Mouse (Mus musculus): ENCODE data around the gene Tes3-ps. TPM values are rescaled to one million over a fixed set of nuclear protein-coding genes. Genes with fewer than 3 reads are reported as not detected.

The Tes3-ps gene
- polyA plus RNA-seq, 1 experiment = not detected

- no peaks in the 10 kb centered on the region for H3K36me3 ChIP-seq (ENCODE audit: control insufficient read depth, insufficient read depth, low read length)
- no peak for DNase-seq
- no peaks in the 10 kb centered on the region for H3K4me1 ChIP-seq (replicated peaks; ENCODE audit: control insufficient read depth, insufficient read depth, low read length)
- TF ChIP-seq POLR2A (IDR thresholded peaks at IDR 0.05; ENCODE audit: control insufficient read depth, extremely low read depth, insufficient read depth, low read length, poor library complexity) = no peak
- no peak for TF ChIP-seq CTCF (IDR thresholded peaks at IDR 0.05; ENCODE audit: borderline replicate concordance, control insufficient read depth, extremely low read depth, insufficient read depth, low read length, poor library complexity)
- no peaks in the 10 kb centered on the region for H3K27me3 ChIP-seq (ENCODE audit: control insufficient read depth, insufficient read depth, low read length)
- H3K4me3 ChIP-seq (ENCODE audit: control insufficient read depth, insufficient read depth, low read length) = no peak overlapping the region
- 95% methylated on average over 5 of the region's 5 CpGs for WGBS
- no peak overlapping the region for H3K27ac ChIP-seq (ENCODE audit: control insufficient read depth, insufficient read depth, low read length)
These were observed 12.6 kb upstream of the Tes3-ps start for GRCm38 (mm10) chr13:49480551-49480950.

- no peaks in the 10 kb centered on the region for H3K4me1 ChIP-seq (replicated peaks; ENCODE audit: control insufficient read depth, insufficient read depth, low read length)
- no peaks in the 10 kb centered on the region for H3K36me3 ChIP-seq (ENCODE audit: control insufficient read depth, insufficient read depth, low read length)
- TF ChIP-seq POLR2A (IDR thresholded peaks at IDR 0.05; ENCODE audit: control insufficient read depth, extremely low read depth, insufficient read depth, low read length, poor library complexity) (no peak), CTCF (IDR thresholded peaks at IDR 0.05; ENCODE audit: borderline replicate concordance, control insufficient read depth, extremely low read depth, insufficient read depth, low read length, poor library complexity) (no peak)
- no peak for DNase-seq
- H3K27me3 ChIP-seq (ENCODE audit: control insufficient read depth, insufficient read depth, low read length) = no peaks in the 10 kb centered on the region
- no peak overlapping the region for H3K27ac ChIP-seq (ENCODE audit: control insufficient read depth, insufficient read depth, low read length)
- 98% methylated on average over 5 of the region's 5 CpGs for WGBS
- no peak overlapping the region for H3K4me3 ChIP-seq (ENCODE audit: control insufficient read depth, insufficient read depth, low read length)
These were observed 7.7 kb upstream of the Tes3-ps start for GRCm38 (mm10) chr13:49485388-49485787.

GRCm38 (mm10) chr13:49504510-49504909 lies 11.4 kb downstream of the Tes3-ps start, which contains the start of gene Ecm2:
Gene Ecm2, plus strand, starts transcription at chr13:49504810.
- H3K27me3 ChIP-seq (ENCODE audit: control insufficient read depth, insufficient read depth, low read length) = no peaks in the 10 kb centered on the region
- DNase-seq = no peak
- no peak for TF ChIP-seq CTCF (IDR thresholded peaks at IDR 0.05; ENCODE audit: borderline replicate concordance, control insufficient read depth, extremely low read depth, insufficient read depth, low read length, poor library complexity)
- no peak for TF ChIP-seq POLR2A (IDR thresholded peaks at IDR 0.05; ENCODE audit: control insufficient read depth, extremely low read depth, insufficient read depth, low read length, poor library complexity)
- no peak within 1 kb of the TSS for H3K4me3 ChIP-seq (ENCODE audit: control insufficient read depth, insufficient read depth, low read length)
- H3K27ac ChIP-seq (ENCODE audit: control insufficient read depth, insufficient read depth, low read length) = no peak within 1 kb of the TSS
- 56% methylated on average over 4 of the region's 4 CpGs for WGBS
- H3K4me1 ChIP-seq (replicated peaks; ENCODE audit: control insufficient read depth, insufficient read depth, low read length) = no peaks in the 10 kb centered on the region
- H3K36me3 ChIP-seq (ENCODE audit: control insufficient read depth, insufficient read depth, low read length) = no peaks in the 10 kb centered on the region

GRCm38 (mm10) chr13:49505776-49506175 lies 12.7 kb downstream of the Tes3-ps start:
- WGBS = over 99% methylated on average over 4 of the region's 4 CpGs
- no peak for TF ChIP-seq CTCF (IDR thresholded peaks at IDR 0.05; ENCODE audit: borderline replicate concordance, control insufficient read depth, extremely low read depth, insufficient read depth, low read length, poor library complexity)

GRCm38 (mm10) chr13:49507176-49507575 lies 14.1 kb downstream of the Tes3-ps start:
- Histone ChIP-seq H3K36me3 (ENCODE audit: control insufficient read depth, insufficient read depth, low read length) (no peaks in the 10 kb centered on the region), H3K27me3 (ENCODE audit: control insufficient read depth, insufficient read depth, low read length) (no peaks in the 10 kb centered on the region), H3K27ac (ENCODE audit: control insufficient read depth, insufficient read depth, low read length) (no peak overlapping the region), H3K4me1 (replicated peaks; ENCODE audit: control insufficient read depth, insufficient read depth, low read length) (no peaks in the 10 kb centered on the region), H3K4me3 (ENCODE audit: control insufficient read depth, insufficient read depth, low read length) (no peak overlapping the region)
- DNase-seq = no peak
- TF ChIP-seq POLR2A (IDR thresholded peaks at IDR 0.05; ENCODE audit: control insufficient read depth, extremely low read depth, insufficient read depth, low read length, poor library complexity) = no peak
- TF ChIP-seq CTCF (IDR thresholded peaks at IDR 0.05; ENCODE audit: borderline replicate concordance, control insufficient read depth, extremely low read depth, insufficient read depth, low read length, poor library complexity) = no peak
- 95% methylated on average over 3 of the region's 3 CpGs for WGBS

More at GRCm38 (mm10) chr13:49505776-49506175, 12.7 kb downstream of the Tes3-ps start:
- Histone ChIP-seq H3K36me3 (ENCODE audit: control insufficient read depth, insufficient read depth, low read length) (no peaks in the 10 kb centered on the region), H3K4me1 (replicated peaks; ENCODE audit: control insufficient read depth, insufficient read depth, low read length) (no peaks in the 10 kb centered on the region), H3K27me3 (ENCODE audit: control insufficient read depth, insufficient read depth, low read length) (no peaks in the 10 kb centered on the region), H3K4me3 (ENCODE audit: control insufficient read depth, insufficient read depth, low read length) (no peak overlapping the region), H3K27ac (ENCODE audit: control insufficient read depth, insufficient read depth, low read length) (no peak overlapping the region)
- DNase-seq = no peak

- H3K36me3 ChIP-seq (ENCODE audit: control insufficient read depth, insufficient read depth, low read length) = no peaks in the 10 kb centered on the region
- H3K4me1 ChIP-seq (replicated peaks; ENCODE audit: control insufficient read depth, insufficient read depth, low read length) = no peaks in the 10 kb centered on the region
- DNase-seq = no peak
- no peak overlapping the region for H3K27ac ChIP-seq (ENCODE audit: control insufficient read depth, insufficient read depth, low read length)
- no peak overlapping the region for H3K4me3 ChIP-seq (ENCODE audit: control insufficient read depth, insufficient read depth, low read length)
- no peak for TF ChIP-seq CTCF (IDR thresholded peaks at IDR 0.05; ENCODE audit: borderline replicate concordance, control insufficient read depth, extremely low read depth, insufficient read depth, low read length, poor library complexity)
- no peak for TF ChIP-seq POLR2A (IDR thresholded peaks at IDR 0.05; ENCODE audit: control insufficient read depth, extremely low read depth, insufficient read depth, low read length, poor library complexity)
- no peaks in the 10 kb centered on the region for H3K27me3 ChIP-seq (ENCODE audit: control insufficient read depth, insufficient read depth, low read length)
- WGBS = 81% methylated on average over 2 of the region's 2 CpGs
These were observed 25.6 kb downstream of the Tes3-ps start for GRCm38 (mm10) chr13:49518761-49519160.

GRCm38 (mm10) chr13:49526235-49526634 lies 33.1 kb downstream of the Tes3-ps start:
- Histone ChIP-seq H3K27me3 (ENCODE audit: control insufficient read depth, insufficient read depth, low read length) (no peaks in the 10 kb centered on the region), H3K4me3 (ENCODE audit: control insufficient read depth, insufficient read depth, low read length) (no peak overlapping the region), H3K4me1 (replicated peaks; ENCODE audit: control insufficient read depth, insufficient read depth, low read length) (no peaks in the 10 kb centered on the region), H3K36me3 (ENCODE audit: control insufficient read depth, insufficient read depth, low read length) (no peaks in the 10 kb centered on the region), H3K27ac (ENCODE audit: control insufficient read depth, insufficient read depth, low read length) (no peak overlapping the region)
- 92% methylated on average over 2 of the region's 2 CpGs for WGBS
- DNase-seq = no peak
- TF ChIP-seq POLR2A (IDR thresholded peaks at IDR 0.05; ENCODE audit: control insufficient read depth, extremely low read depth, insufficient read depth, low read length, poor library complexity) (no peak), CTCF (IDR thresholded peaks at IDR 0.05; ENCODE audit: borderline replicate concordance, control insufficient read depth, extremely low read depth, insufficient read depth, low read length, poor library complexity) (no peak)

Data from thymus, adult 2 months (tissue).